Mouse (Mus musculus) spleen, postnatal 14 days (tissue): ENCODE results near the gene Kdm6b.

Experiments used
- DNase-seq, 2 experiments: peaks; one replicate each; pipeline ENCODE4 v3.0.0; 2021 to 2022; ENCODE audit warnings: low spot score in 2 of 2

Gene Kdm6b

DNA sequence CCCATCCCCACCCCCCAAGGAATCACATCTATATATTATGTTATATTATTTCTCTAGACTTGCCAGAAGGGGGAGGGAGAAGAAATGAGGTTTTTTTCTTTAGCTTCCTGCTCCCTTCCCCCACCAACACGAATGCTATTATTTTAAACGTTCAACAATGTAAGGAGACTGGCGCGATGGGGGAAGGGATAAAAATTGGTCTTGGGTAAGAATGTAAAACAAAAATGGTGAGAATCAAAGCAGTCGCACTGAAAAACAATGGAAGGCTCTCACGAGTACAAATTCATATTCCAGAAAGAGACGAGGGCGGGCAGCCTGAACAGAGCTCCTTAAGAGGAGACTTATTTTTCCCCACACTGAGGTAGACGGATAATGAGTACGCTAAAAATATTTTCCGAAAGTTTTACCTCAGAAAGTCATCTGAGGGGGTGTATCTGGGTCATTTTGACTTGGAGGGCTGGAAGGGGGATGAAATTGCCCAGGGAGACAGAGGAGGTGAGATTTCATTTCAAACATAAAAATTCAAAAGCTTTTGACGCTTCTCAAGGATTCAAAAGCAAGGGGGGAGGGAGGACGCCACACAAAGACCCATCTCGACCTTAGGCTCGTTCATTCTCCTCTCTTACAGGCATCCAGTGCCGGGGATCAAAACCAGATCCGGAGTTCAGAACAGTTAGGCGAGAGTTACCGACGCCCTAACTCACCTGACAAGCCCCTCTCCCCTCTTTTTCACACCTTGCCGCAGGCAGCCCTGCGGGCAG is 46.4 kb downstream of the Kdm6b start:
- no peak for DNase-seq

DNA sequence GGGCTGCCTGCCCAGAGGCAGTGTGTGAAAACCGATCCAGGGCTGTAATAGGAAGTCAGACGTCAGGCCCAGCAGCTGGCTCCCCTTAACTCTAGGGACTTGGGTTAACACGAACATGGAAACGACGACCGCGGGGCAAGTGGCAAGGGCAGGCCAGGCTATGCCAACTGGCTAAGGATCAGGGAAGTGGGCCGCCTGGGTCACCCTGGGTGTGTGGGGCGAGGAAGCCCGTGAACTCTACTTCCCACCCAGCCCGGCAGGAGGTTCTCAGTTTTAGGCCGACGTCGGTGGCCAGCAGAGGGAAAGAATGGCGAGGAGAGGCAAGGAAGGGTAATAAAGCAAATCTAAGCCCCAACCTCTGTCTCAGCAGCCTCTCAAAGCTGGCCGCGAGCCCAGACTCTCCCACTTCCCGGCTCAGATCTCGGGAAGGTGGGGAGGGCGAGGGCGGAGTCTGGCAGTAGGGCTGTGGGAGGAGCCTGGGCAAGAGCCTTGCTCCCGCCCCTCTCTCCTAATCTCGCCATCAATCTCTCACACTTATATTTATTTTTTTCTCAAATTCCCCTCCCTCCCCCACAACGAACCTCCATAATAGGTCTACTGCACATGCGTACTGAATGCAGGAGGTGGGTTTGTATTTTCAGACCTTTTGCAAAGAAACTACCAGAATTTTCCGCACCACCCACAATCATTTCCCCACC is 47.2 kb downstream of the Kdm6b start:
- peak; percentile 62 to 66 for DNase-seq

DNA sequence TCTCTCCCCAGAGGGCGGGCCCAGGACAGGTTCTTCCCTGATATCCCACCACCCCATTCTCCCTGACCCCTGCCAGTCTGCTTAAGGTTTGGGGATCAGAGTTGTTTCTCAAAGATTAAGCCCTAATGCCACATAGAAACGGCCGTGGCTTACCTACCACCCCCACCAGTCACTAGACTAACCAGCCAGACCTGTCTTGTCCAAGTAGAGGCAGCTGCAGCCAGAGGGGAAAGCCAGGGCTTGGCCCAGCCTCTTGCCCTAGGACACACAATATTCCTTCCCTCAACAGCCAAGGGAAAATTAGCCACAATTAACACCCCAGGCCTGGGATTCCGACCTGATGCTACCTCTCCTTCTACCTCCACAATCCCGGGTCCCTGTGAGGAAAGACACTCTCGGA is 47.8 kb downstream of the Kdm6b start:
- DNase-seq, result no peak

DNA sequence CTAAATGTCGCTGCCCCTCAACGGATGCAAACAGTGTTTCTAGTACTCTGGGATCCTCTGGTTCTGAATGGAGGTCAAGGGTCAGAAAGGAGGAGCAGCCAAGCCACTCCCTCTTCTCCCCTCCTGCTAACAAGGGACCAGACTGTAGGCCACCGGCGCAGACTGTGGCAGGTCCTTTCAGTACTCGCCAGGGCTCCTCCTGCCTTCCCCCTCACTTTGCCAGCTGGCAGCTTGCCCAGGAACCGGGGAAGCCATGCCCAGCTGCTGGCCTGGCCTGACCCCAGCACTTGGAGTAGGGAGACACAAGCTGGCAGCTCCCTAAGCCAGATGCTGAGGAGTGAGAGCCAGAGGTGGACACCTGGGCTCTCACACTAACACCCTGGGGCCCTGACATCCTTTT is 48.6 kb downstream of the Kdm6b start:
- DNase-seq, result peak; percentile 30 to 58

DNA sequence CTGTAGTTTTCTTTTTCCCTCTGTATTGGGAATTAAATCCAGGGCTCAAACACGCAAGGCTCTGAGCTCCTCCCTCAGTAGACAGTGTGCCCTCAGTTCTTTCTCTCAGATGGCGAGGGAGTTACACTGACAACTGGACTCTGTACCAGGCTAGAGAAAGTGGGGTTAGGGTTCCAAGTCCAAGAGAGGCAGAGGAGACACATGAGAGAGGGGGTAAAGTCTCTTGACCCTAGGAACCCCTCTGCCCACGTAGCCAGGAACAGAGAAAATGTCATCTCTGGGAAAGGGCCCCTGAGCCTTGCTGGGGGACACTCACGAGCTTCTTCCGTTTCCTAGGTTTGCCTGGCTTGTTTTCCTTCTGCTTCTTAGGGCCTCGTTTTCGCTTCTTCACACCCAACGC is 49.1 kb downstream of the Kdm6b start:
- no peak for DNase-seq

DNA sequence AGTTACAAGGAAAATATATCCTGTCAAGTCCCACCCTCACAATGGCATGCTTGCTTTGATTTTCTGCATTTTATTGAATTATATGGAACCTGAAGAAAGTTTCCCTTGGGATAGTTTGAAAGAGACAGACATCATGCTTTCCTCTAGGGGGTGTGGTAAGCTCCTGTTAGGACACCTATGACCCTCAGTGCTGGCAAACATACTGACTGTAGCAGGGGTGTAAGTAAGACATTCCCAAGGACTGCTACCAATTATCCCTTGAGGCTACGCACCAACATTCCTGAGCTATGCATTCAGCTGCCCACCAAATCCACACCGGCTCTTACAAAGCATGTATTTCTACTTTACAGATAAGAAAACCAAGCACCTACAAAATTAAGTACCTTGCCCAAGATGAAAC is 51.0 kb downstream of the Kdm6b start:
- DNase-seq, result no peak

DNA sequence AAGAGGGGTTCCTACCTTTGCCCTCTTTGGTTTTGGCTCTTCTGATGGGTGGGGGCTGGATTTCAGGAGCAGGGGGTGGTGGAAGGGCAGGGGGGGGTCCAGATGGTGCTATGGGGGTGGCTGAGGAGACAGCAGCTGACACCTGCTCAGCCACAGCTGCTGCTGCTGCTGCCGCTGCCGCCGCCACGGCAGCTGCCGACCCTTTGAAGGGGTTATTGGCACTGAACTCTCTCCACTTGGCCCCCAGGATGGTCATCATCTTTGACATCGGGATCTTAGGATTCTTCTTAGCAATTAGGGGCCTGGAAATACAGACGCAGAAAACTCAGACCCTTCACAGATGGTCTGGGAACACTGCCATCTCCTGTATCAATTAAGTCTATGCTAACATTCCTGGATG is 51.5 kb downstream of the Kdm6b start:
- DNase-seq, result no peak

DNA sequence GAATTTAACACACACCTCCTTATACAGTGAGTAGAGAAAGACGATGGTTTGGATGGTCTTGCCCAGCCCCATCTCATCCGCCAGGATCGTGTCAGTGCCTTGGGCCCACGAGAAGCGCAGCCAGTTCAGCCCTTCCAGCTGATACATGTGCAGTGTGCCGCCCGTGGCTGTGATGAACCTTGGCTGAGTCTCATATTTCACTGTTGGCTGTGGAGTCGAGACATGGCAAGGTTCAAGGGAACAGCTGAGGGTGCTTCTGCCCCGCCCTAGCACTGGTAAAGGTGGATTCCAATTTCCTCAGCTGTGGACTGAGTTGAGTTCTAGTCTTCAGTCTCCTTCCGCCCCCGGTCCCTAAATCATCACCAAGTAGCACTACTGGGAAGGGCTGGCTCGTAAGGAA is 55.8 kb downstream of the Kdm6b start:
- no peak for DNase-seq

DNA sequence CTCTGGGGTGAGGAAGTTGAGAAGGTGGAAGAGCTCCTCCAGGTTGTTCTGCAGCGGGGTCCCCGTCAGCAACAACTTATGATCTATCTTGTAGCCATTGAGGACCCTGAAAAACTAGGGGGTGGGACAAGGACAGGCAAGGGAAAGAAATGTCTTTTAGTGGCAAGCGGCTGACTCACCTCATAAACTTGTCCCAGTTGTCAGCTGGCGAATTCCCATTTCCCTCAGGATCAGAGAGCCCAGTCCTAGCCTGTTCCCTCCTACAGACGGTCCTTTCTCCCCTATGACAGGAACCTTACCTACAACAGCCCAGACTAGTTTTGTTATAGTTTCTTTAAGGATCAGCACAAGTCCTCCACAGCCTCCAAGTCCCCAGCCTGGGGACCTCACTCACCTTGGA is 56.9 kb downstream of the Kdm6b start:
- DNase-seq, result no peak
